Mouse (Mus musculus) cerebellum, adult 18-20 months (tissue): Measurements from ENCODE around the gene Mrgprx2.
"Not testable (repeated sequence)": the region's sequence is repeated elsewhere in the genome, so short reads cannot be mapped to it uniquely, and the experiment has no call there.

Experiments used
- DNase-seq, 2 experiments: peaks; one replicate each; pipeline ENCODE4 v3.0.0; 2021

Mrgprx2 gene

GRCm38 (mm10) chr7:48499221-48499620 lies at the start of gene Mrgprx2:
Mrgprx2 (minus strand) TSS chr7:48499321.
- no peak for DNase-seq

GRCm38 (mm10) chr7:48456242-48456641 lies 42.9 kb downstream of the Mrgprx2 start, which contains the start of gene Mrgprb1:
Mrgprb1 (minus strand) TSS chr7:48456342.
- DNase-seq = no peak

GRCm38 (mm10) chr7:48436581-48436980 lies 62.5 kb downstream of the Mrgprx2 start:
- DNase-seq = no peak

- not testable (repeated sequence) for DNase-seq
These were observed 63.2 kb downstream of the Mrgprx2 start for GRCm38 (mm10) chr7:48435936-48436335.
